Mouse (Mus musculus) hindbrain, embryonic 14.5 days (tissue): ENCODE results near the gene Grb10. TPM values are rescaled to one million over a fixed set of nuclear protein-coding genes. Genes with fewer than 3 reads are reported as not detected.
A peak's percentile ranks its signal among the peaks of the same experiment; 100 is the strongest.

Source experiments
- ATAC-seq: fragments of 200-750 bp; cut with Nextera tagmentation; 2 replicates; pipeline ENCODE4 v1.8.0; 2017; ENCODE audit warnings: moderate number of reproducible peaks, mild to moderate bottlenecking, moderate TSS enrichment, moderate library complexity; ENCODE audit not compliant: low FRiP score
- DNase-seq: peaks from one replicate; pipeline ENCODE4 v3.0.0-alpha.2; 2015; ENCODE audit warnings: low spot score
- H3K27ac ChIP-seq: fragments of 300-500 bp; sonication (generic); 2 replicates; pipeline ENCODE4 v1.5.1; 2014; ENCODE audit warnings: mild to moderate bottlenecking, moderate library complexity
- H3K27me3 ChIP-seq: fragments of 300-500 bp; sonication (generic); 2 replicates; pipeline ENCODE4 v1.6.1; 2014; ENCODE audit warnings: mild to moderate bottlenecking, low read length, mixed read lengths; ENCODE audit not compliant: control insufficient read depth, insufficient read depth
- H3K36me3 ChIP-seq: fragments of 300-500 bp; sonication (generic); replicated peaks from 2 replicates; pipeline ENCODE4 v1.6.1; 2014; ENCODE audit not compliant: control insufficient read depth, insufficient read depth
- H3K4me1 ChIP-seq: fragments of 300-500 bp; sonication (generic); replicated peaks from 2 replicates; pipeline ENCODE4 v1.6.1; 2014; ENCODE audit warnings: antibody characterized with exemption, low read length, mixed read lengths; ENCODE audit not compliant: control insufficient read depth, insufficient read depth
- H3K4me2 ChIP-seq: fragments of 300-500 bp; sonication (generic); replicated peaks from 2 replicates; pipeline ENCODE4 v1.6.1; 2014; ENCODE audit warnings: mild to moderate bottlenecking, moderate library complexity
- H3K4me3 ChIP-seq: fragments of 300-500 bp; sonication (generic); replicated peaks from 2 replicates; pipeline ENCODE4 v1.5.1; 2014; ENCODE audit warnings: mild to moderate bottlenecking, low read length
- H3K9ac ChIP-seq: fragments of 300-500 bp; sonication (generic); 2 replicates; pipeline ENCODE4 v1.6.1; 2014
- H3K9me3 ChIP-seq: fragments of 300-500 bp; sonication (generic); 2 replicates; pipeline ENCODE4 v1.6.1; 2016; ENCODE audit warnings: low read length; ENCODE audit not compliant: control insufficient read depth
- WGBS: fragments of 180-500 bp; shearing (Covaris S2); extraction: QIAGEN DNeasy Blood & Tissue Kit; methylation state at CpG from one replicate; pipeline ENCODE4 v1.1.7; 2014; 5-methylcytosine and 5-hydroxymethylcytosine counted together
- polyA plus RNA-seq: library from polyadenylated mRNA; unstranded; fragments of >200 nt; fragmentation: Nextera tagmentation; extraction: Ambion mirVana; gene quantifications from 2 replicates; pipeline ENCODE4 v1.2.1, GENCODE M21; 2014

Grb10 gene
- polyA plus RNA-seq, 1 experiment from 2014 or later = 49.5 TPM

DNA sequence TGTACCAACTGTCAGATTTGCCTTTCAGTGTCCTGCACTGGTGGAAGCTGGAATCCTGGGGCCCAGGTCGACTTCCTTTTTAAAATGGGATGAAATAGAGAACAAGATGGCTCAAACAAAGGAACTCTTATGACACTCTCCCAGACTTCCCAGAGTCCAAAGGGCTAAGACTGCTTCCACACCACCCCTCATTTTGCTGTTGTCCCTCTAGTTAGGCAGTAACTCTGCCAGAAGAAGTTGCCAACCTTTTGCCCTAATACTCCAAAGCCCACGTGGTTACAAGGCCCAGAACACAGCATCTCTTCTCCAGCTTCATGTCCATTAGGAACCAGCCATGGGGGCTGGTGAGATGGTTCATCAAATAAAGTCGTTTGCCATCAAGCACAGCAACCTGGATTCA, 15.4 kb downstream of the Grb10 start:
- Histone ChIP-seq H3K36me3 (no peaks in the 10 kb centered on the region), H3K9ac (no peak overlapping the region), H3K27me3 (peaks cover 80% of the 10 kb centered on the region), H3K4me3 (no peak overlapping the region), H3K4me2 (no peak overlapping the region), H3K9me3 (peaks cover 32% of the 10 kb centered on the region), H3K4me1 (no peaks in the 10 kb centered on the region), H3K27ac (no peak overlapping the region)
- WGBS = 54% methylated on average over 3 of the region's 3 CpGs
- DNase-seq = no peak
- no peak for ATAC-seq

DNA sequence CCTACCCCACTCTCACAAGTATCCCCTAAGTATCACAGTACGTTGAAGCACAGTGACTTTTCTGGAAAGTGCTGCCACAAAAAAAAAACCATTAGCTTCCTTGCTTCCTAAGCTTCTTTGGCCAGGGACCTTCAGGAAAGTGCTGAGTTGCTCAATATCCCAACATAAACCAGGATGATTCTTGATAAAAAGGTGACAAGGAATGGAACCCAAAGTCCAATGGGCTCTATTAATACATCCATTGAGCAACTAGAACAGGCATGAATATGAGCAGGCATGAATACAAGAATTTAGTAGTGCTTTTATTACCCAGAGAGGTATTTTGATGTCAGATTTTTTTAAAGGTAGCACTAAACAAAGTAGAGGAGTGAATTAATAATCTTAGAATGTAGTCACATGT, 18.8 kb downstream of the Grb10 start:
- 74% methylated on average over 1 of the region's 1 CpGs for WGBS
- ATAC-seq = no peak

DNA sequence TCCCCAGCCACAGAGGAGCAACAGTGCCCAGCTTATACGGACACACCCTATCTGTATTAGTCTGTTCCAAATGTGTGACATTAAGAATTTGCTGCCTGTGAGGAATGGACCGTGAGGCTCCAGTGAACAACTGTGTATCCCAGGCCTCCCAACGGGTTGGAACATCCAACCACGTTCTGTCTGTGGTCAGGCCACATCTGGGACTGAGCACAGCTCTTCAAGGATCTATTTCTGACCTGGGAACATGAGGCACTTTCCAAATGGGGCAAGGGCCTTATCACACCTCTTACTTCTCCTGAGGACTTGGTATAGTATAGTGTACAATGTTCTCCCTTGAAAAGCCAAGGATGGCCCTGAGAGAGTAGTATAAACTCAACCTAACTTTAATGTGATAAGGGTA, 19.9 kb downstream of the Grb10 start:
- Histone ChIP-seq H3K4me1 (no peaks in the 10 kb centered on the region), H3K9me3 (0 out of 2 replicates have a peak, but pooled peaks cover 19% of the 10 kb centered on the region), H3K36me3 (no peaks in the 10 kb centered on the region; the same call in 1 of the 2 replicates), H3K27ac (no peak overlapping the region), H3K4me3 (no peak overlapping the region), H3K9ac (no peak overlapping the region), H3K4me2 (no peak overlapping the region), H3K27me3 (peaks cover 52% of the 10 kb centered on the region)
- DNase-seq (no peak), ATAC-seq (no peak)
- 87% methylated on average over 4 of the region's 4 CpGs for WGBS

More for the DNA sequence above, 18.8 kb downstream of the Grb10 start:
- no peak overlapping the region for H3K4me2 ChIP-seq
- no peak overlapping the region for H3K9ac ChIP-seq
- H3K27ac ChIP-seq = no peak overlapping the region
- peaks cover 62% of the 10 kb centered on the region for H3K27me3 ChIP-seq
- H3K9me3 ChIP-seq = peaks cover 15% of the 10 kb centered on the region; the same call in 1 of the 2 replicates
- no peak for DNase-seq
- H3K4me1 ChIP-seq = no peaks in the 10 kb centered on the region
- H3K4me3 ChIP-seq = no peak overlapping the region
- no peaks in the 10 kb centered on the region; the same call in 1 of the 2 replicates for H3K36me3 ChIP-seq

DNA sequence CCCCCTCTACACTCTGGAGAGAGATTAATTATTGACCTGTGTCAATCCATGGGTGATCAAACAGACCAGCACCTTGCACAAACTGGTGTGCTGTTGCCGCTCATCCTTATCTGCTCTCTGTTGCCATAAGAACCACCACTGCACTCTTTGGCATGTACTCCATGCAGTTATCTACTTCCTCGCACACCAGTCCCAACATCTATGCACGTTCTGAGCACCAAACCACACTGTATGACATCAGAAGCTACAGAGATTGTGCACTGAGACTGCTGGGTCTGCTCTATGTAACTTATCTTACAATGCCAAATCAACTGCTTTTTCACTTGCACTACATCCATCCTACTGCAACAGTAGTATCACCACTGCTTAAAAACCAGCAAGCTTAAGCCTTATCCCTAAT, 28.4 kb downstream of the Grb10 start:
- no peaks in the 10 kb centered on the region; the same call in 1 of the 2 replicates for H3K36me3 ChIP-seq
- no peak overlapping the region for H3K27ac ChIP-seq
- ATAC-seq (no peak), DNase-seq (no peak)
- H3K27me3 ChIP-seq = no peaks in the 10 kb centered on the region
- no peak overlapping the region for H3K4me2 ChIP-seq
- H3K4me3 ChIP-seq = no peak overlapping the region
- peaks cover 43% of the 10 kb centered on the region for H3K9me3 ChIP-seq
- no peaks in the 10 kb centered on the region for H3K4me1 ChIP-seq
- 93% methylated on average over 3 of the region's 3 CpGs for WGBS
- H3K9ac ChIP-seq = no peak overlapping the region

DNA sequence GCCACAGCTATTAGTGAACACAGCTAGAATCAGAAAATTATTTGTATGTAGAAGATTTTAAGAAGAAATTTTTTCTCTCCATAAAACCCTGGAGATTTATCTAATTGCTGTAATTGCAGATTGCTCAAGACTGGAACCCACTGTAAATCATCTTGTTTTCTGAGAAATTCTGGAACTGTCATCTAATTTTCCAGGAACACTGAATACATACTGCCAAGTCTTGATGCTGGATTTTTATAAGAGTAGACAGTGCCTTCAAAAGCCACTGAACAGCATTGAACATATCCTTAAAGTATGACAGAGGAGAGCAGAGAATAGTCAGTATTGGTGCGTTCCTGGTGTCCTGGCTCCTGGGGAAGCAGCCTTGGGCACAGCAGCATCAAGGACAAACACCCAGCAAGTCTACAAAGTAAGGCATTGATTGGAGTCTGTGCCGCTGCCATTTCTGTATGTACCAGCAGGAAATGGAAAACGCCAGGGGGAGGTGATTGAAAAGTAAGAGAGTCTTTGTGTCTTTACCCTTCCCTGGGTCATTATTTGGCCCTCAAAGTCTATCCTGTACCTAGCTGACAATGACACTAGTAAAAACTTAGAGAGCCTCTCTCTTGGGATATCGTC, 38.1 kb downstream of the Grb10 start:
- Histone ChIP-seq H3K4me1 (no peaks in the 10 kb centered on the region), H3K36me3 (no peaks in the 10 kb centered on the region), H3K27ac (no peak overlapping the region), H3K9ac (no peak overlapping the region), H3K9me3 (0 out of 2 replicates have a peak, but pooled peaks cover 8% of the 10 kb centered on the region), H3K27me3 (no peaks in the 10 kb centered on the region), H3K4me3 (no peak overlapping the region), H3K4me2 (no peak overlapping the region)
- ATAC-seq (no peak), DNase-seq (no peak)
- 85% methylated on average over 4 of the region's 4 CpGs for WGBS

DNA sequence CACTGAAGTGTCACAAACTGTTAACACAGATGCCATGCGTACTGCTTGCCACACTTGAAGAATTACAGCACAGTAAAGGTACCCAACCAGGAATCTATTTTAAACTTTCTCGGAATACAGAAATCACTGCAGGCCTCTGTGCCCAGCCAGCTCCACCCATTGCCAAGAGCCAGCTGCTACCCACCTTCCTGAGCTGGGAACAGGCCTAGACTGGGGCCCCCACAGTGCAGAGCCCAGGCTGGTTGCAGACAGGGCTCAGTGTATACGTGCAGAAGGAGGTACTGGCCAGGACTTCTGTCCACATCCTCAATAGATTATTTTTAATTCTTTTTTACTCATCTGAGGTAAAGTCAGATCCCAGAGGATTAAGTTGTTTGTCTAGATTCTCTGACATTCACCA, 39.6 kb downstream of the Grb10 start:
- 0 out of 2 replicates have a peak, but pooled peaks have one; percentile 27 for ATAC-seq
- Histone ChIP-seq H3K4me3 (no peak overlapping the region), H3K9ac (no peak overlapping the region), H3K4me2 (no peak overlapping the region), H3K27me3 (no peaks in the 10 kb centered on the region), H3K9me3 (0 out of 2 replicates have a peak, but pooled peaks cover 8% of the 10 kb centered on the region), H3K27ac (no peak overlapping the region), H3K4me1 (no peaks in the 10 kb centered on the region), H3K36me3 (no peaks in the 10 kb centered on the region)
- no peak for DNase-seq
- 78% methylated on average over 3 of the region's 3 CpGs for WGBS

DNA sequence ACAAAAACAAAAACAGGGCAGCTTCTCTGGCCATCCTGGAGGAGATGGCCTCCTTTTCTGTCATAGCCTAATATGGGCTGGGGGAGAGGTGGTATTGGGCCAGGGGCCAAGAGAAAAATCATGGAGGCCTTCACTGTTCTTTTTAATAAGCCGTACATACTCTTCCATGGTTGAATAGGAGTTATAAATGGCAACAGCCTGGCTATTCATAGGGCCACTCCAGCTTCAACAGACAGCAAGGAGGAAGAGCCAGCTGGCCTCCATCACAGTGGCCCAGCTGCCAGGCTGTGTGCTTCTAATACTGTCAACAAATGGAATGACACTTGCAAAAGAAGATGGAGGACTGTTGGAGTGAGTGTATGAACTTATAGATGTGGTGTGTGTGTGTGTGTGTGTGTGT, 41.4 kb downstream of the Grb10 start:
- H3K9ac ChIP-seq = no peak overlapping the region
- no peaks in the 10 kb centered on the region for H3K9me3 ChIP-seq
- no peak overlapping the region for H3K27ac ChIP-seq
- WGBS = 55% methylated on average over 1 of the region's 1 CpGs
- H3K27me3 ChIP-seq = no peaks in the 10 kb centered on the region
- H3K4me1 ChIP-seq = no peaks in the 10 kb centered on the region
- no peak overlapping the region for H3K4me2 ChIP-seq
- ATAC-seq = no peak
- no peak overlapping the region for H3K4me3 ChIP-seq
- H3K36me3 ChIP-seq = no peaks in the 10 kb centered on the region
- no peak for DNase-seq

DNA sequence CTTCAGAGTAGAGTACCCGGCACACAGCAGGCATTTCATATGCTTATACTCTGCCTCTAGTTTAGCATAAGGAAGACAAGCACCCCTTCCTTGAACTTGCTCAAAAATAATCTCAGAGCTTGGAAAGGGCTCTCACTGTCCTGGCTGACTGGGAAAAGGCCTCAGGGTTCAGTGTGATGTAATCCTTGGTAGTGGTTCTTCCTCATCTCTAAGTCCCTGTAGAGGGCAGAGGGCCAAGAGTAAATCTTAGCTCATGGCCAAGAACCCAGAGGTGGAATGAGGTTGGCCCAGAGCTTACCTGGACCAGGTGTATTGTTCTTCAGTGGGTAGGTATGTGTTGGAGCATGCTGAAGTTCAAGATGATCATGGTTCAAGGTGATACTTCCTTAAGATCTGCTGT, 43.1 kb downstream of the Grb10 start:
- no peak overlapping the region for H3K27ac ChIP-seq
- ATAC-seq = no peak
- WGBS = 90% methylated on average over 1 of the region's 1 CpGs
- no peak overlapping the region for H3K4me2 ChIP-seq
- H3K36me3 ChIP-seq = no peaks in the 10 kb centered on the region
- H3K9me3 ChIP-seq = no peaks in the 10 kb centered on the region
- H3K9ac ChIP-seq = no peak overlapping the region
- H3K4me3 ChIP-seq = no peak overlapping the region
- no peaks in the 10 kb centered on the region for H3K27me3 ChIP-seq
- no peaks in the 10 kb centered on the region for H3K4me1 ChIP-seq
- no peak for DNase-seq

DNA sequence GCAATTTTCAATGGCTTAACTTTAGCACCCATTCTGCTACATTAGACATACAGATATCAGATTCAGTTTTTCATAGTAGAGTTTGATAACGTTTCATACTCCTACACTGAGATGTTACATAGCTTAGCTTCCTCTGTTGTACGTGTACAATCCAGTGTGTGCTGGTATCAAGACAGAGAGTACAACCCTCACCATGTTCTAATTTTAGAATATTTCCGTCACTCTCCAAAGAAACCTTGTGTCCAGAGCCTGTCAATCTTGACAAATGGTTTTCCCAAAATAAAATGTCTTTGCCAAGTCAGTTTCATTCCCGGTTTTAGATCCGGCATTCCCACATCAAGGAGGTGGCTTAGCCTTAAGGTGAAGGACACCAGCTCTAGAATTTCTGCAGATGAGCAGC, 44.7 kb downstream of the Grb10 start:
- no peaks in the 10 kb centered on the region for H3K36me3 ChIP-seq
- no peaks in the 10 kb centered on the region for H3K27me3 ChIP-seq
- no peak overlapping the region for H3K27ac ChIP-seq
- no peak overlapping the region for H3K4me2 ChIP-seq
- H3K4me3 ChIP-seq = no peak overlapping the region
- H3K4me1 ChIP-seq = no peaks in the 10 kb centered on the region
- no peak overlapping the region for H3K9ac ChIP-seq
- 90% methylated on average over 5 of the region's 5 CpGs for WGBS
- DNase-seq (no peak), ATAC-seq (no peak)
- H3K9me3 ChIP-seq = 0 out of 2 replicates have a peak, but pooled peaks cover 3% of the 10 kb centered on the region

DNA sequence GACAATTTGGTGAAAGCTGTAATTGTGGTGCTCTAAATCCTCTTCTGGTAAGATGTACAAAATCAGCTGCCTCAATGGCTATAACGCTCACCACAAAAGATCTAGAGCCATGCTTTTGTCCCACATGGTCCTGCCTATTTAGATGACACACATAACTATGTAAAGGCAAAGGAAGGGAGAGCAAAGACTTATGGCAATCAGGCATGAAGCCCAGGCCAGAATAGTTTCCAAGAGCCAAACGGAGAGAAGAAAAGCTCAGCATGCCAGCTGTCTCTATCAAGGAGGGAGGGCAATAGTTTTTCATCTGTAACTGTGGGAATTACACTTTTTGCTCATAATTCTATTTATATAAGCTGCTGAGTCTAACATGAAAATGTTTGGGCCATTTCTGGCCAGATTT, 45.3 kb downstream of the Grb10 start:
- DNase-seq (no peak), ATAC-seq (no peak)
- no peaks in the 10 kb centered on the region for H3K4me1 ChIP-seq
- H3K9me3 ChIP-seq = 0 out of 2 replicates have a peak, but pooled peaks cover 5% of the 10 kb centered on the region
- H3K27ac ChIP-seq = no peak overlapping the region
- no peak overlapping the region for H3K9ac ChIP-seq
- H3K27me3 ChIP-seq = no peaks in the 10 kb centered on the region
- WGBS = 59% methylated on average over 2 of the region's 2 CpGs
- H3K4me3 ChIP-seq = no peak overlapping the region
- H3K36me3 ChIP-seq = no peaks in the 10 kb centered on the region
- H3K4me2 ChIP-seq = no peak overlapping the region
